Mouse (Mus musculus) ovary, postnatal 14 days (tissue): ENCODE measurements around the gene Daam1.
A peak's percentile ranks its signal among the peaks of the same experiment; 100 is the strongest.

ENCODE experiments used
- DNase-seq: peaks from one replicate; pipeline ENCODE4 v3.0.0; 2022; ENCODE audit warnings: low spot score

The Daam1 gene

DNA sequence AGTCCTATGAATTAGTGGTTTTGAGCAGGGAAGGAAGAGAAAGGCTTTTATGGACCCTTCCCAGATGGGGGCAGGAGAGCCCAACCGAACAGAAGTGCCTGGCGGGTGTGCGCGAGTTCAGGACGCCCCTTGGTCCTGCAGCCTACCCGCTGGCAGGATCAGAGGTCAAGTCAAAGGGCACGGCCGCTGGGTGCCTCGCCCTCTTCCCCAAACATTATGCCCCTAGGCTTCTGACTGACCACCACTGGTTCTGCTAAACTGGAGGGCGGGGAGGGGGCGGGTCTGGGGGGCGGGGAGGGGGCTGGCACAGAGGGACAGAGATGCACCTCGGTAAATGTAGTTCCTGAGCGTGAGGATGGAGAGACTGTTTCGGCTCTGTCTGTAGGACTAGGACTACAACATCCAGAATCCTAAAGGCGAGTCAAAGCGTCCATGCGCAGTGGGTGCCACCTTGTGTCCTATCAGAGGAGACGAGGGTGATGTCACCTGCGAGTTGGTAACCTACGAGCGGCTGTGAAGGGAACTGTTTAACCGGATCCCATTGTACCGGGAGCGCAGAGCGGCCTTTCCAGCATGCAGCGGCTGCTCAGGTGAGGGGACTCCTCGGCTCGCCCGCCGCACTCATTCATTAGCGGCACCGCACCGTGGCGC is at the start of gene Daam1:
TSS of gene Daam1 (plus strand) at position 472 of the 651 bp plus-strand sequence.
- peak; percentile 69 for DNase-seq

DNA sequence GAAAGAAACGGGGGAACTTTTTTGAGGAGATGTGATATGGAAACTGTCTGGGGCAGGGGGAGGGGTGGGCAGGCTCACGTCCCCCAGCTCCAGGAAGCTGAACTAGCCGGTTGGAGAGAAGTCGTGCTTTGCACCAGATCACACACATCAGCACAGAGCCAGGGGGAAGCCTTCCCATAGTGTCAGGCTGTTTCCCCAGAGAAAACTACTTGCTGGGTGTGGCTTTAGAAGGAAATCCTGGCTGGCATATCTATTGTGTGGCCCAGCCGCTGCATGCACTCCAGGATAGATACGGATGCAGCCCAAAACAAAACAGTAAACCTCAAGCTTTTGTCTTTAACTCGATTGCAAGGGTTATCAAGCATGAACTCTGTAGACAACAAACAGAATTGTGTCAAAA is 49.7 kb upstream of the Daam1 start:
- DNase-seq, result no peak

GRCm38 (mm10) chr12:71783970-71784369 is 46.9 kb upstream of the Daam1 start:
- no peak for DNase-seq

DNA sequence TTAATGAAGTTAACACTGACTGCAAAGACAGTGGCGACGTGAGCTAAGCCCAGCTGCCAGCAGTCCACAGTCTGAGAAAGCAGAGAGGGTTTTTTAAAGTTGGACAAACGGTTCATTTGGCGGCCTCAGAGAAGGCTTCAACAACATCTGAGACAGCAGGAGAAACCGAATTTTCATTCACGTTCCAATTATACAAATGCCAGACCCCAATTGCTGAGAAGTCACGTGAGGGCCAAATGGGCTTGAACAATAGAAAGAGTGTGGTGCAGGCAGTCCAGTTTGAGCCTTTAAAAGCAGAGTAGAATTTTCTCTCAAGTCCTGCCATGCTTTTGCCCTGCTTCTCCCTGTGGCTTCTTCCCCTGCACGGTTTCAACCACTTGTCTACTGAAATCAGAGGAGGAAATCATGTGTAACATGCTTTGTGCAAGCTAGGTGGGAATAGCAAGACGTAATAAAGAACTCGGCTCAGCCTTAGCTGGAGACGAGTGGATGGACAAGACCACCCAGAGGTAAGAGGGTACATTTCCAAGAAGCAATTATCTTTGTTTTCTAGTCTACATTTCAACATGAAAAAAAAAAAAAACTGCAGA is 46.1 kb upstream of the Daam1 start:
- DNase-seq, result no peak

- no peak for DNase-seq
Measured at GRCm38 (mm10) chr12:71786521-71786920, 44.4 kb upstream of the Daam1 start.

- no peak for DNase-seq
Measured at GRCm38 (mm10) chr12:71788791-71789190, 42.1 kb upstream of the Daam1 start.

DNA sequence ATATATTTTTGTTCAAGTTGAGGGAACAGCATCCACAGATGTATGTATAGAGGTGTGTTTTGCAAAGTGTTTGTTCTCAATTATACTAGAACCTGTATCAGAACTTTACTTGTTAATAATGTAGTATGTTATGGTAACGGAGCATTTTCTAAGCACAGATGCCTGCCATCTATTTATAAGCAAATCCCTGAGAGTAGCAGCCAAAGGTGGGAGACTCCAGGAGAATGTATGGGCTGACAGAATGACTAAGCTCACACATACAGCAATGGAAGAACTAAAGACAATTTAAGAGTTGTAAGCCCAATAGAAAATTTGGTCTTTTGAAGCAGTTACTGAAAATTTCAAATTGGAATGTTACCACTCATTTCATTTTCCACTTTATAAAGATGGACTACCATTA is 40.3 kb upstream of the Daam1 start:
- no peak for DNase-seq

GRCm38 (mm10) chr12:71793114-71793513 is 37.8 kb upstream of the Daam1 start:
- DNase-seq, result no peak

DNA sequence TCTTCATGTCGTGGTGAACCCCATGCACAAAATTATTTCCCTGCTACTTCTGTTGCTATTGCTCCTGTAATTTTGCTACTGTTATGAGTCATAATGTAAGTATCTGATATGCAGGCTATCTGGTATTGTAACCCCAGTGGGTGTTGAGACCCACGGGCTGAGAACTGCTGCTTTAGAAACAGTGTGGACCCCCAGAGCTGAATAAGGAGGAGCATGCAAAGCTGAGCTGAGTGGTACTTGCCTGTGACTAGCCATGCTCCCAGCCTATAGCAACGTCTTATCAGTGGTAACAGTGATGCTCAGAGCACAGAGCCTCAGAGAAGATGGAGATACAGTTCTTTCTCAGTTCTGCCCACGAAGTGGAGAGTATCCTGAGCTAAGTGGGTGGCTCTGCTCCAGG is 35.3 kb upstream of the Daam1 start:
- no peak for DNase-seq

DNA sequence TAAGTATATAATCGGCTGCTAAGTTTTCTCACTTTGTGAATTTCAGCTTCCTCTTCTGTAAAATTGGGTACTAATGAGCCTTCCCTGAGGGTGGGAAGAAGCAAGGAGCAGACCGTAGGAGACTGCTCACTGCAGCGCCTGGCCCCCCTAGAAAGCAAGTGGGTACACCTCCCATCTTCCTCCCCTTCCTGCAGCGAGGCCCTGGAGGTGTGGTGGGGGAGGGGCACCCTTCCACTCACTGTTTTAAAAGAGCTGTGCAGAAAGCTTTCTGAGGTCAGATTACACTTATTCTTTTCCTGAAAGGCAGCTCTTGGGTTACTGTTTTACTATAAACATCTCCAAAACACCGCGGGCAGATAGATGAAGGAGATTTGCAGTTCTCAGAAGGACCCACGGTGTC is 34.4 kb upstream of the Daam1 start:
- no peak for DNase-seq

- DNase-seq, result no peak
Measured at GRCm38 (mm10) chr12:71807306-71807705, 23.6 kb upstream of the Daam1 start.

DNA sequence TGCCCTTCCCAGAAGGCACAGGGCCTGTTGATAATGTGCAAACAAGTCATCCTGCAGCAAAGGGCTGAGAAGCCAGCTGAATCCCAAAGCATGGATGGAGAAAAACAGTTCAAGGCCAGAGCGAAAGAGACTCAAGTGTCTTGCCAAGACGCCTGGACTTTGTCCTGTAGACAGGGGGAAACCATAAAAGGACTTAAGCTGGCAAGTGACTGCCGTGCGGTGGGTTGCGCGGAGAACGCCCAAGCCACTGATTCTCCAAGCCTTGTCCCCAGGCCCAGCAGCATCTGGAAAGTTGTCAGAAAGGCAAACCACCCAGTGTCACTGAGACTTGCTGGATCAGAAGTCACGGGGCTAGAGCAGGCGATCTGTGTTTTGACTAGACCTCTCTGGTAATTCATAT is 22.2 kb upstream of the Daam1 start:
- DNase-seq, result no peak

GRCm38 (mm10) chr12:71809550-71809949 is 21.3 kb upstream of the Daam1 start:
- no peak for DNase-seq

DNA sequence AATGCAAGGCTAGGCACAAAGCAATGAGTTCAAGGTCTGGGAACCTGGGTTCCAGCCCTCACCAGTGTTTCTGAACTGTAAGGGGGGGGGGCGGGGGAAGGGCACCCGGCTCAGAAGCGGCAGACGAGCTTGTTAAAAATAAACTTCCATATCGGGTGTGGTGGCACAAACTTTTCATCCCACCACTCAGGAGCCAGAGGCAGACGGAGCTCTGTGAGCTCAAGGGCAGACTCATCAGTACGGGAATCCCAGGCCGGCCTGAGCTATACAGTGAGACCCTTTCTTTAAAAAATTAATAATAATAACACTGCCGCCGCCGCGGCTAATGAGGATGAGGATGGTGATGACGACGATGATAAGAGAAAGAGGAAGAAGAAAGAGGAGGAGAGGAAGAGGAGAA is 18.3 kb upstream of the Daam1 start:
- DNase-seq, result no peak

- no peak for DNase-seq
Measured at GRCm38 (mm10) chr12:71813251-71813650, 17.6 kb upstream of the Daam1 start.

- DNase-seq, result no peak
Measured at GRCm38 (mm10) chr12:71813761-71814160, 17.1 kb upstream of the Daam1 start.

DNA sequence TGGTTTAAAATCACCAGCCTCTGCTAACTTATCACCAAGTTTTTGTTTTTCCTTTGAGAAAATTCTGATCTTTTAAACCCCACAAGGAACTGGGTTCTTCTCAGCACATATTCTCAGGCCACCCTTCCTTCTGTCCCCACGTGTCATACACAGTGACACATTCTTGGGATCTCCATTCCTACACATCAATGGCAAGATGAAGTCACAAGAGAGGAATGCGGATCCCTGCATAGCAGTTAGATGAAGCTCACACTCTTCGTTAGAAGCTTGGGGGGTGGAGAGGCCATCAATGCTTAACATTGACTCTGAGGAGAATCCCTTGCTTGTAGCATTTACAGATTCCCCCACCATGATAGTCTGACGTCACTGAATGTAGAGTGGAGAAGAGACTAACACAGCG is 10.8 kb upstream of the Daam1 start:
- no peak for DNase-seq

DNA sequence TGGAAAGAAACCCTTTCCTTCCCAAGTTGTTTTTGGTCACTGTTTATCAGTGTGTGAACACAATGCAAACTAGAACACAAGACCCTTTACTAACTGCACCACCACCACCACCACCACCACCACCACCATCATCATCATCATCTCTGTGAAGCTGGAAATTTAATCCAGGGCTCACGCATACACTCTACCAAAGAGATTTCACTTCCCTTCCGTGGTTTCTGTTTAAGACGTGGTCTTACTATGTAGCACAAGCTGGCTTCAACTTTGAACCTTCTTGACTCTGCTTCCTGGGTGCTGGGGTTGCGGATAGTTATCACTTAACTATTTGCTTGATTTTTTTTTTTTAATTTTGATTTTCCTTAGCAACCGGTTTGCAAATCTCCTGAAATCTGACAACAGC is 9.6 kb upstream of the Daam1 start:
- DNase-seq, result no peak

DNA sequence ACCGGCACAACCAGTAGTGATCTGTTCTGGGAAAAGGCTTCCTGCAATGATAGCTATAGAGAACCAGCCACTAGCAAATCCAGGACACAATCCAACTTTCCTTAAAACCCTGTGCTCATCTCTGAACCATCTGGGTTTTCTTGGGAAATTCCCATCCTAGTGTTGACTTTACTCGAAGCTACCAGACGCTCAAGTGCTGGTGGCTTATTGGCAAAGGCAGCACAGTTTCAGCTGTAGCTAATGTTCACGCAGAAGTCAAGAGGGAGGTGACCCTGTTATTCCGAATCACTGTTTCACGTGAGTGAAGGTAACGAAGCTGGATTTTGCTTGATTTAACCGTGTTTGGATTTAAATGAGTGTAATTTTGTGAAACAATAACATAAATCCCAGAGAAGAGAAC is 9.1 kb upstream of the Daam1 start:
- DNase-seq, result no peak

DNA sequence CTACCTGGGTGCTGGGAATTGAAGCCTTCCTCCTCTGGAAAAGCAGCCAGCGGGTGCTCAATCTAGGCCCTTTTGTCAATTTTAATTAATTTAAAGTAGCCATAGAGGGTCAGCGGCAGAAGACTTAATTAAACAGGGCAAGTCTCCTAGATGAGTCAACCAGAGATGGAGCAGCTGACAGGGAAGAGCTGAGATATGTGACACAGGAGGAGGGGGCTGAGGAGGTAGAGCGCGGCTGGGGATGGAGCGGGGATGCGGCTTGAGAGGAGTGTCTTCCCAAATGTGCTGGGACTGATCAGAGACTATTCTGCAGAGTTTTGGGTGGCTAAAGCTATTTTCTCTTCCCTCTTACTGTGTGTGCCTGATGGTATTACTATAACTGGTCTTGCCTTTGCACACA is 6.0 kb upstream of the Daam1 start:
- DNase-seq, result no peak

- DNase-seq, result no peak
Measured at GRCm38 (mm10) chr12:71830139-71830538, 739 bp upstream of the Daam1 start.

GRCm38 (mm10) chr12:71831258-71832087 is 595 bp downstream of the Daam1 start:
- DNase-seq, result peak; percentile 31

- DNase-seq, result peak; percentile 29
Measured at GRCm38 (mm10) chr12:71832225-71832624, 1.3 kb downstream of the Daam1 start.
